Mouse (Mus musculus) spleen, embryonic (tissue): ENCODE results near the gene Syce1l.

Source experiments
- CTCF ChIA-PET: fragments of 350-600 bp; sonication (Branson Sonifier 250); formaldehyde crosslinking; loops from one replicate; lab custom pipeline; 2022; lab: Charles Lee

Gene Syce1l

GRCm38 (mm10) chr8:113642926-113643325 is at the start of gene Syce1l:
Gene Syce1l (plus strand): TSS chr8:113643213.
- CTCF ChIA-PET = interaction anchor here (0.7 kb wide), 1 partner anchor 724 kb away, joined by 3 read pairs; no protein-coding TSS in a partner anchor

- CTCF ChIA-PET = no interaction called here
Observed at GRCm38 (mm10) chr8:113598401-113598800, 44.6 kb upstream of the Syce1l start.

GRCm38 (mm10) chr8:113632634-113633033 is 10.4 kb upstream of the Syce1l start:
- CTCF ChIA-PET = no interaction called here

GRCm38 (mm10) chr8:113634161-113634560 is 8.9 kb upstream of the Syce1l start:
- CTCF ChIA-PET = no interaction called here

GRCm38 (mm10) chr8:113634670-113635591 is 8.1 kb upstream of the Syce1l start, which contains the start of gene Mon1b:
Gene Mon1b (plus strand): TSS chr8:113635587.
- CTCF ChIA-PET = no interaction called here

GRCm38 (mm10) chr8:113635592-113636279 is 7.3 kb upstream of the Syce1l start:
- CTCF ChIA-PET = no interaction called here

- CTCF ChIA-PET = no interaction called here
Observed at GRCm38 (mm10) chr8:113636280-113636628, 6.8 kb upstream of the Syce1l start.

GRCm38 (mm10) chr8:113640357-113640756 is 2.7 kb upstream of the Syce1l start:
- CTCF ChIA-PET = no interaction called here

GRCm38 (mm10) chr8:113643479-113644210 is 632 bp downstream of the Syce1l start:
- CTCF ChIA-PET = no interaction called here

GRCm38 (mm10) chr8:113645220-113645619 is 2.2 kb downstream of the Syce1l start:
- CTCF ChIA-PET = no interaction called here

GRCm38 (mm10) chr8:113652450-113652849 is 9.4 kb downstream of the Syce1l start:
- CTCF ChIA-PET = no interaction called here

- CTCF ChIA-PET = no interaction called here
Observed at GRCm38 (mm10) chr8:113653151-113653550, 10.1 kb downstream of the Syce1l start.

GRCm38 (mm10) chr8:113656154-113656553 is 13.1 kb downstream of the Syce1l start:
- CTCF ChIA-PET = no interaction called here

GRCm38 (mm10) chr8:113656681-113657298 is 13.8 kb downstream of the Syce1l start:
- CTCF ChIA-PET = no interaction called here

GRCm38 (mm10) chr8:113660128-113660527 is 17.1 kb downstream of the Syce1l start:
- CTCF ChIA-PET = no interaction called here

- CTCF ChIA-PET = no interaction called here
Observed at GRCm38 (mm10) chr8:113664544-113664943, 21.5 kb downstream of the Syce1l start.

- CTCF ChIA-PET = no interaction called here
Observed at GRCm38 (mm10) chr8:113665036-113665435, 22.0 kb downstream of the Syce1l start.

GRCm38 (mm10) chr8:113665951-113666350 is 22.9 kb downstream of the Syce1l start:
- CTCF ChIA-PET = no interaction called here

- CTCF ChIA-PET = no interaction called here
Observed at GRCm38 (mm10) chr8:113666714-113667432, 23.9 kb downstream of the Syce1l start.

- CTCF ChIA-PET = no interaction called here
Observed at GRCm38 (mm10) chr8:113669924-113670323, 26.9 kb downstream of the Syce1l start.
